Mouse (Mus musculus) MEL (cell line): ENCODE measurements around the gene Slc7a3. TPM values are rescaled to one million over a fixed set of nuclear protein-coding genes. Genes with fewer than 3 reads are reported as not detected.

ENCODE experiments used
- DNase-seq: peaks from one replicate; pipeline ENCODE4 v3.0.0; 2011; ENCODE audit warnings: low read depth, low spot score
- H3K27ac ChIP-seq: 2 replicates; pipeline ENCODE4 v1.5.1; 2012; ENCODE audit warnings: low read depth, mild to moderate bottlenecking, control low read depth, low read length, moderate library complexity; ENCODE audit not compliant: control insufficient read depth
- H3K27me3 ChIP-seq, 2 experiments: fragments of 150-350 bp in 1 of 2; sonication (generic) in 1 of 2; 2 replicates each; pipeline ENCODE4 v1.6.1; 2012; ENCODE audit warnings: low read length in 2 of 2, mild to moderate bottlenecking in 2 of 2, improper control_type of control experiment in 1 of 2, moderate library complexity in 1 of 2; ENCODE audit not compliant: insufficient read depth in 2 of 2, control insufficient read depth in 1 of 2
- H3K36me3 ChIP-seq, 2 experiments: 2 replicates each; pipeline ENCODE4 v1.6.1; 2012 to 2014; ENCODE audit warnings: low read length in 2 of 2, improper control_type of control experiment in 1 of 2, inconsistent platforms in 1 of 2, mild to moderate bottlenecking in 1 of 2; ENCODE audit not compliant: insufficient read depth in 2 of 2, control insufficient read depth in 1 of 2
- H3K4me1 ChIP-seq, 2 experiments: fragments of 150-350 bp in 1 of 2; sonication (generic) in 1 of 2; 2 replicates each; pipeline ENCODE4 v1.6.1; 2012; ENCODE audit warnings: low read length in 2 of 2, improper control_type of control experiment in 1 of 2, mild to moderate bottlenecking in 1 of 2; ENCODE audit not compliant: insufficient read depth in 2 of 2, control insufficient read depth in 1 of 2
- H3K4me3 ChIP-seq, 2 experiments: fragments of 150-350 bp in 1 of 2; sonication (generic) in 1 of 2; 2 replicates each; pipeline ENCODE4 v1.5.1; 2012; ENCODE audit warnings: low read depth in 2 of 2, low read length in 2 of 2, mild to moderate bottlenecking in 2 of 2, moderate library complexity in 2 of 2, control low read depth in 1 of 2, improper control_type of control experiment in 1 of 2; ENCODE audit not compliant: control insufficient read depth in 1 of 2, insufficient read depth in 1 of 2
- H3K79me2 ChIP-seq: 2 replicates; pipeline ENCODE4 v1.6.1; 2012; ENCODE audit warnings: mild to moderate bottlenecking, low read length, moderate library complexity; ENCODE audit not compliant: control insufficient read depth, poor library complexity, insufficient read depth
- H3K9ac ChIP-seq: 2 replicates; pipeline ENCODE4 v1.6.1; 2012; ENCODE audit warnings: low read depth, mild to moderate bottlenecking, control low read depth, low read length, moderate library complexity; ENCODE audit not compliant: control insufficient read depth, poor library complexity, severe bottlenecking
- H3K9me3 ChIP-seq: fragments of 150-350 bp; sonication (generic); replicated peaks from 2 replicates; pipeline ENCODE4 v1.6.1; 2012; ENCODE audit warnings: mild to moderate bottlenecking, low read length, improper control_type of control experiment, moderate library complexity; ENCODE audit not compliant: insufficient read depth
- BHLHE40 ChIP-seq: IDR thresholded peaks from 2 replicates; pipeline ENCODE4 v1.6.1; 2012; ENCODE audit warnings: low read depth, mild to moderate bottlenecking, inconsistent platforms, low read length, improper control_type of control experiment, borderline replicate concordance
- CHD2 ChIP-seq: IDR thresholded peaks from 2 replicates; pipeline ENCODE4 v1.6.1; 2011; ENCODE audit warnings: low read length, improper control_type of control experiment
- CTCF ChIP-seq, 3 experiments: IDR thresholded peaks in 2 of 3; conservative IDR thresholded peaks in 1 of 3; 2 replicates each; pipeline ENCODE4 v1.5.1; 2011 to 2012; ENCODE audit warnings: low read length in 3 of 3, low read depth in 2 of 3, mild to moderate bottlenecking in 2 of 3, improper control_type of control experiment in 1 of 3, inconsistent platforms in 1 of 3, mixed read lengths in 1 of 3, moderate library complexity in 1 of 3; ENCODE audit not compliant: control insufficient read depth in 1 of 3, insufficient read depth in 1 of 3, poor library complexity in 1 of 3, severe bottlenecking in 1 of 3
- E2F4 ChIP-seq: IDR thresholded peaks from 2 replicates; pipeline ENCODE4 v1.6.1; 2011; ENCODE audit warnings: low read depth, low read length, improper control_type of control experiment, borderline replicate concordance
- ELF1 ChIP-seq: IDR thresholded peaks from 2 replicates; pipeline ENCODE4 v1.6.1; 2014; ENCODE audit warnings: low read depth, mild to moderate bottlenecking, inconsistent platforms, low read length, improper control_type of control experiment, moderate library complexity
- ETS1 ChIP-seq: IDR thresholded peaks from 2 replicates; pipeline ENCODE4 v1.6.1; 2012; ENCODE audit warnings: low read depth, mild to moderate bottlenecking, inconsistent platforms, low read length, improper control_type of control experiment, moderate library complexity
- GABPA ChIP-seq: IDR thresholded peaks from 2 replicates; pipeline ENCODE4 v1.6.1; 2012; ENCODE audit warnings: low read depth, mild to moderate bottlenecking, inconsistent platforms, low read length, improper control_type of control experiment, moderate library complexity
- HCFC1 ChIP-seq: IDR thresholded peaks from 2 replicates; pipeline ENCODE4 v1.6.1; 2012; ENCODE audit warnings: low read depth, mild to moderate bottlenecking, inconsistent platforms, low read length, improper control_type of control experiment, moderate library complexity
- KAT2A ChIP-seq: conservative IDR thresholded peaks from 2 replicates; pipeline ENCODE4 v1.6.1; 2012; ENCODE audit warnings: low read depth, low read length, improper control_type of control experiment, inconsistent platforms
- MAFK ChIP-seq: IDR thresholded peaks from 2 replicates; pipeline ENCODE4 v1.6.1; 2011; ENCODE audit warnings: low read depth, mild to moderate bottlenecking, low read length, improper control_type of control experiment, borderline replicate concordance
- MAX ChIP-seq: IDR thresholded peaks from 2 replicates; pipeline ENCODE4 v1.6.1; 2011; ENCODE audit warnings: low read length, improper control_type of control experiment
- MAZ ChIP-seq: IDR thresholded peaks from 2 replicates; pipeline ENCODE4 v1.6.1; 2012; ENCODE audit warnings: low read depth, mild to moderate bottlenecking, inconsistent platforms, low read length, improper control_type of control experiment
- MEF2A ChIP-seq: IDR thresholded peaks from 2 replicates; pipeline ENCODE4 v1.6.1; 2014; ENCODE audit warnings: low read depth, mild to moderate bottlenecking, inconsistent platforms, low read length, improper control_type of control experiment; ENCODE audit not compliant: poor library complexity, insufficient replicate concordance, severe bottlenecking; ENCODE audit errors: extremely low read depth
- MXI1 ChIP-seq: IDR thresholded peaks from 2 replicates; pipeline ENCODE4 v1.6.1; 2011; ENCODE audit warnings: mild to moderate bottlenecking, low read depth, low read length, improper control_type of control experiment
- MYB ChIP-seq: IDR thresholded peaks from 2 replicates; pipeline ENCODE4 v1.6.1; 2011; ENCODE audit warnings: mild to moderate bottlenecking, low read depth, low read length, improper control_type of control experiment
- MYC ChIP-seq: IDR thresholded peaks from 2 replicates; pipeline ENCODE4 v1.6.1; 2011; ENCODE audit warnings: low read depth, mild to moderate bottlenecking, low read length, improper control_type of control experiment, moderate library complexity
- NELFE ChIP-seq: IDR thresholded peaks from 2 replicates; pipeline ENCODE4 v1.6.1; 2011; ENCODE audit warnings: low read depth, low read length, improper control_type of control experiment
- POLR2A ChIP-seq, 2 experiments: IDR thresholded peaks; 2 replicates each; pipeline ENCODE4 v1.6.1; 2011 to 2012; ENCODE audit warnings: low read length in 2 of 2, mild to moderate bottlenecking in 2 of 2, control low read depth in 1 of 2, improper control_type of control experiment in 1 of 2, low read depth in 1 of 2, moderate library complexity in 1 of 2; ENCODE audit not compliant: control insufficient read depth in 1 of 2, insufficient read depth in 1 of 2, poor library complexity in 1 of 2
- RAD21 ChIP-seq: IDR thresholded peaks from 2 replicates; pipeline ENCODE4 v1.6.1; 2011; ENCODE audit warnings: mild to moderate bottlenecking, low read depth, low read length, improper control_type of control experiment
- RCOR1 ChIP-seq: IDR thresholded peaks from 2 replicates; pipeline ENCODE4 v1.6.1; 2012; ENCODE audit warnings: low read depth, mild to moderate bottlenecking, inconsistent platforms, low read length, improper control_type of control experiment
- SIN3A ChIP-seq: IDR thresholded peaks from 2 replicates; pipeline ENCODE4 v1.6.1; 2012; ENCODE audit warnings: low read length, improper control_type of control experiment, inconsistent platforms
- SMC3 ChIP-seq: IDR thresholded peaks from 2 replicates; pipeline ENCODE4 v1.6.1; 2011; ENCODE audit warnings: low read depth, low read length, improper control_type of control experiment
- TAL1 ChIP-seq: IDR thresholded peaks from 2 replicates; pipeline ENCODE4 v1.6.1; 2012; ENCODE audit warnings: mild to moderate bottlenecking, inconsistent platforms, low read length, moderate library complexity, mixed read lengths
- TBP ChIP-seq: IDR thresholded peaks from 2 replicates; pipeline ENCODE4 v1.8.0; 2011; ENCODE audit warnings: low read depth, low read length, improper control_type of control experiment
- USF1 ChIP-seq: IDR thresholded peaks from 2 replicates; pipeline ENCODE4 v1.6.1; 2014; ENCODE audit warnings: low read depth, mild to moderate bottlenecking, inconsistent platforms, low read length, improper control_type of control experiment, moderate library complexity
- ZC3H11A ChIP-seq: IDR thresholded peaks from 2 replicates; pipeline ENCODE4 v1.6.1; 2012; ENCODE audit warnings: low read depth, mild to moderate bottlenecking, inconsistent platforms, low read length, improper control_type of control experiment
- ZKSCAN1 ChIP-seq: IDR thresholded peaks from 2 replicates; pipeline ENCODE4 v1.6.1; 2012; ENCODE audit warnings: low read depth, mild to moderate bottlenecking, inconsistent platforms, low read length, improper control_type of control experiment, moderate library complexity
- ZMIZ1 ChIP-seq: IDR thresholded peaks from 2 replicates; pipeline ENCODE4 v1.6.1; 2012; ENCODE audit warnings: low read depth, mild to moderate bottlenecking, inconsistent platforms, low read length, improper control_type of control experiment, moderate library complexity
- ZNF384 ChIP-seq: IDR thresholded peaks from 2 replicates; pipeline ENCODE4 v1.6.1; 2012; ENCODE audit warnings: low read depth, mild to moderate bottlenecking, inconsistent platforms, low read length, improper control_type of control experiment
- polyA plus RNA-seq, 2 experiments: library from polyadenylated mRNA; stranded (reverse) in 1 of 2; unstranded in 1 of 2; fragments of >175 nt in 1 of 2; fragments of >200 nt in 1 of 2; gene quantifications; 2 replicates each; pipeline versions ENCODE4 v1.2.1 to v1.2.4; 2012; ENCODE audit warnings: low replicate concordance in 2 of 2, low read depth in 1 of 2; ENCODE audit not compliant: insufficient read length in 2 of 2, insufficient read depth in 1 of 2, missing spikeins in 1 of 2
- total RNA-seq: library from RNA; depleted of rRNA; stranded (reverse); fragments of 300-350 nt; gene quantifications from 2 replicates; pipeline ENCODE4 v1.2.3, GENCODE M21; 2012; rRNA removed

Slc7a3 gene
- total RNA-seq = 3.0 and 9.0 TPM in 2 replicates
- polyA plus RNA-seq = 10 to 100 TPM in 1 of 2 experiments, not detected in 1; 12.8 TPM

DNA sequence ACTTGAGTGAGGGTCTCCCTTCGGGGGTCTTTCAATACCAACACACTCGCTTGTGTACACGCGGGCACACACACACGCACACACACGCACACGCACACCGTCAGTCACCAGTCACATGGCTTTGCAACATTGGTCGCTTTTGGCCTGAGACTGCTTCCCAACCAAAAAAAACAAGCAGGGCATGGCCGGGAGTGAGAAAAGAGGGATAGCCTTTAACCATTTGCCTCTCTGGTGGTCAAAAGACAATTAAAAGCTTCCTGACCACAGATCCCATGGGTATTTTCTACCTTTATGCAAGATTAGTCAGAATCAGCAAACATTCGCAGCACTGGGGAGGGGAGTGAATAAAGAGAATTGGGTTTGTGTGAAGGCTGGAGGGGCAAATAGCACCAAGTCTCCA, at the start of gene Slc7a3:
Slc7a3 (minus strand) TSS at position 101 of the 400 bp plus-strand sequence.
- no peak for TF ChIP-seq RAD21
- no peak for TF ChIP-seq E2F4
- no peak for TF ChIP-seq ELF1
- TF ChIP-seq BHLHE40 = no peak
- TF ChIP-seq POLR2A (IDR thresholded peaks at IDR 0.05; ENCODE audit: control insufficient read depth in 1 of 2, insufficient read depth in 1 of 2, low read depth in 1 of 2, low read length in 2 of 2, poor library complexity in 1 of 2) = no peak
- no peak for TF ChIP-seq TAL1
- no peak for TF ChIP-seq ZKSCAN1
- no peak for TF ChIP-seq CTCF (IDR thresholded peaks at IDR 0.05 in 2 of 3, conservative IDR thresholded peaks at IDR 0.05 in 1 of 3; ENCODE audit: control insufficient read depth in 1 of 3, insufficient read depth in 1 of 3, low read depth in 2 of 3, low read length in 3 of 3, poor library complexity in 1 of 3, severe bottlenecking in 1 of 3)
- no peak for TF ChIP-seq MXI1
- no peak for TF ChIP-seq SMC3
- no peak for TF ChIP-seq ETS1
- TF ChIP-seq MYC = no peak
- TF ChIP-seq CHD2 = no peak
- TF ChIP-seq USF1 = no peak
- no peak for TF ChIP-seq MEF2A
- no peak for TF ChIP-seq MYB
- TF ChIP-seq ZMIZ1 = no peak
- no peak for TF ChIP-seq MAZ
- no peak for TF ChIP-seq RCOR1
- no peak for TF ChIP-seq MAFK
- Histone ChIP-seq H3K9ac (peak within 1 kb of the TSS; percentile 68), H3K4me3 (peak within 1 kb of the TSS; percentile 65 to 90), H3K27me3 (no peaks in the 10 kb centered on the region), H3K9me3 (no peaks in the 10 kb centered on the region), H3K4me1 (peaks cover 0 to 5% of the 10 kb centered on the region in 2 experiments; a peak in 1 of 4 replicates), H3K27ac (no peak within 1 kb of the TSS), H3K36me3 (no peaks in the 10 kb centered on the region), H3K79me2 (no peaks in the 10 kb centered on the region; the same call in 1 of the 2 replicates)
- no peak for DNase-seq

DNA sequence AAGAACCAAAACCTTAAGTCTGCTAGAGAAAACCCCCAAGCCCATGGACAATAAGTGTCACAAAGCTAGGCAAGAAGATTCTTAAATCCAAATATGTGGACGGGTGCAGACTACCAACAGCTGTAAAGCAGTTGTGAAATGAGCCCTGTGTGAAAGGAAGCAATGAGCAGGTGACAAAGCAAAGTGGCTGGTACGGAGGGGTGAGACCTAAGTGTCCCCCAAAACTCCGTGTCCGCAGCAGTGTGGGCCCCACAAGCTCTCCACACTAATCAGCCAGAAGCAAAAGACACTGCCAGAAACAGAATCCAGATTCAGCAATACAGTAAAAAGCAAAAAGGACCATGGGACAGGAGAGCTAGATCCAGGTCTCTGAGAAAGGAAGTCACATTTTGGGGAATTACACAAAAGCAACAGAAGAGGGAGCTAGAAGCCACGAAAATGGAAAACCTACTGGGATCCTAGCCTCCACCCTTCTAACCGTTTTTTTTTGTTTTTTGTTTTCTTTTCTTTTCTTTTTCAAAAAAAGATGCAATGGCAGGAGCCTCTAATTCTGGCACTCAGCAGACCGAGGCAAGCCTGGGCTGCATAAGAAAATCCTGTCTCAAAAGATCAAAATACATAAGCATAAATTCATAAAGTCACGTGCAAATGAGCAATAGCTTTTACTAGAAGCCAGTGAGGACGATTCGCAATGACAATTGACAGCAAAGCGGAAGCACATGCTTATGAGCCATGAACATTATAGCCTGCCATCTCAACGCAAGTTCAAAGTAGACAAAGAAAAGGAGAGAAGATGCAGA, 46.4 kb upstream of the Slc7a3 start:
- DNase-seq = peak; percentile 79
- Histone ChIP-seq H3K4me1 (peaks cover 5 to 6% of the 10 kb centered on the region in 2 experiments), H3K9ac (peak overlapping the region; percentile 73), H3K27ac (peak overlapping the region; percentile 92), H3K36me3 (peaks cover 0 to 12% of the 10 kb centered on the region in 2 experiments; a peak in 2 of 4 replicates), H3K79me2 (no peaks in the 10 kb centered on the region), H3K27me3 (no peaks in the 10 kb centered on the region), H3K4me3 (peak overlapping the region; percentile 48 to 77), H3K9me3 (no peaks in the 10 kb centered on the region)
- TF ChIP-seq GABPA (no peak), SMC3 (peak; percentile 71), MYC (peak; percentile 78), MYB (peak; percentile 41; the same call in 1 of the 2 replicates), RAD21 (peak; percentile 81), TAL1 (no peak), ZMIZ1 (no peak), BHLHE40 (peak; percentile 89), ZKSCAN1 (no peak), NELFE (no peak), HCFC1 (no peak), USF1 (peak; percentile 56; the same call in 1 of the 2 replicates), MAX (peak; percentile 85), MXI1 (peak; percentile 93), TBP (0 out of 2 replicates have a peak, but pooled peaks have one; percentile 54), ZC3H11A (peak; percentile 75), MAFK (no peak), ZNF384 (peak; percentile 83; the same call in 1 of the 2 replicates), SIN3A (peak; percentile 77; the same call in 1 of the 2 replicates), KAT2A (no peak)
